Mouse (Mus musculus): ENCODE measurements around the gene Gm20388. TPM values are rescaled to one million over a fixed set of nuclear protein-coding genes. Genes with fewer than 3 reads are reported as not detected.

Gm20388 gene
- polyA plus RNA-seq, 1 experiment from 2014 or later: 3.6 TPM

DNA sequence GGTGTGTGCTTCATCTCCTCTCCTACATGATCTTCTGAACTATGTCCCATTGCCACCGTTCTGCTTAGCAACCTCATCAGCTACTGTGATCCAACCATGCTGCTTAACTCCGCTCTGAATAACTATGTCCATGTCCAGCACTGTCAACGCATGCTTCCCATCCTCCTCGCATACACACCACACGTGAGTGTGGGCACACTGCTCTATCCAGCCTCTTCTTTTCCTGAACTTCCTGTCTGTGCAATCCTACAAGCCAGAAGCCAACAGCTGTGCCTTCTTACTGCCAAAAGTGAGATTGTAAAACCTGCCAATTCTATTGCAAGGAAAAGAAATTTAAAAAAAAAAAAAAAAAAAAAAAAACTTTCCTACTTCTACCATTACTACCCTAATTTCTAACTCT lies 3071.0 kb downstream of the Gm20388 start:
- WGBS: 88% methylated on average over 5 of the region's 5 CpGs

GRCm38 (mm10) chr8:122983178-122983942 lies 3072.7 kb downstream of the Gm20388 start:
- Histone ChIP-seq H3K27me3 (replicated peaks; ENCODE audit: low read depth, poor library complexity, severe bottlenecking) (no peaks in the 10 kb centered on the region), H3K27ac (replicated peaks) (no peak overlapping the region), H3K4me3 (no peak overlapping the region), H3K36me3 (replicated peaks) (no peaks in the 10 kb centered on the region), H3K4me1 (peaks cover 18% of the 10 kb centered on the region), H3K9me3 (no peaks in the 10 kb centered on the region)
- no peak for DNase-seq (ENCODE audit: low spot score)
- 94% methylated on average over 19 of the region's 19 CpGs for WGBS

More for the DNA sequence above, 3071.0 kb downstream of the Gm20388 start:
- Histone ChIP-seq H3K36me3 (replicated peaks) (no peaks in the 10 kb centered on the region), H3K4me1 (peaks cover 14% of the 10 kb centered on the region), H3K9me3 (no peaks in the 10 kb centered on the region), H3K4me3 (no peak overlapping the region), H3K27ac (replicated peaks) (no peak overlapping the region), H3K27me3 (replicated peaks; ENCODE audit: low read depth, poor library complexity, severe bottlenecking) (no peaks in the 10 kb centered on the region)
- DNase-seq (ENCODE audit: low spot score): no peak

GRCm38 (mm10) chr8:122984175-122984574 lies 3073.5 kb downstream of the Gm20388 start:
- no peak overlapping the region for H3K4me3 ChIP-seq
- WGBS: 90% methylated on average over 3 of the region's 3 CpGs
- no peaks in the 10 kb centered on the region for H3K27me3 ChIP-seq (replicated peaks; ENCODE audit: low read depth, poor library complexity, severe bottlenecking)
- H3K4me1 ChIP-seq: peaks cover 18% of the 10 kb centered on the region
- H3K27ac ChIP-seq (replicated peaks): no peak overlapping the region
- no peak for DNase-seq (ENCODE audit: low spot score)
- H3K36me3 ChIP-seq (replicated peaks): no peaks in the 10 kb centered on the region
- no peaks in the 10 kb centered on the region for H3K9me3 ChIP-seq

DNA sequence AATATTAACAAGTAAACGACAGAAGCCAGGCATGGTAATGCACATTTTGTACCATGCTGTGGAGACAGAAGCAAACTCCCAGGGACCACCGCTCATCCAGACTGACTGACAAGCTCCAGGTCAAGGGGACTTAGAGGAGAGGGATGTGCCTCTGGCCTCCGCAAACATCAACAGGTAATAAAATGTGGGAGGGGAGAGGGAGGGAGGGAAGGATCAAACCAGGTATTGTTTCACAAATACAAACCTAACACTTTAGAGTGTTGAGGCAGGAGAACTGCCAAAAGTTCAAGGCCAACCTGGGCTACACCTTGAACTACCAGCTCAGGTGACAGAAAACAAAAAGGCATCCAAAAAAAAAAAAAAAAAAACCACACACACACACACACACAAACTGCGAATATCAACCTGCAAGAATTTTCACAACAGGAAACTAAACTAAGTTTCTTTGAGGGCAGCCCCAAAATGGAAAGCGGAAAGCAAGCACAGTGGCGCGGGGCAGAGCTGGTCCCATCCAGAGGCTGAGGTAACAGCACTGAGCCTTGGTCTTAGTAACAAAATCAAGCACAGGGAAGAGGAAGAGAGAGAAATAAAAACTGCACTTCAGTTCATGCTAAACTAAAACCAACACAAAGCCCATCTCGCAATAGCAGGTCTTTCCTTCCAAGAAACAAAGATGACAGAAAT lies 3076.0 kb downstream of the Gm20388 start:
- Histone ChIP-seq H3K36me3 (replicated peaks) (no peaks in the 10 kb centered on the region), H3K4me3 (no peak overlapping the region), H3K9me3 (no peaks in the 10 kb centered on the region), H3K27me3 (replicated peaks; ENCODE audit: low read depth, poor library complexity, severe bottlenecking) (no peaks in the 10 kb centered on the region), H3K4me1 (peaks cover 11% of the 10 kb centered on the region), H3K27ac (replicated peaks) (no peak overlapping the region)
- no peak for DNase-seq (ENCODE audit: low spot score)
- 91% methylated on average over 8 of the region's 8 CpGs for WGBS

- Histone ChIP-seq H3K36me3 (replicated peaks) (no peaks in the 10 kb centered on the region), H3K27me3 (replicated peaks; ENCODE audit: low read depth, poor library complexity, severe bottlenecking) (no peaks in the 10 kb centered on the region), H3K4me1 (peaks cover 17% of the 10 kb centered on the region), H3K4me3 (no peak overlapping the region), H3K27ac (replicated peaks) (no peak overlapping the region), H3K9me3 (no peaks in the 10 kb centered on the region)
- no peak for DNase-seq (ENCODE audit: low spot score)
- 72% methylated on average over 2 of the region's 2 CpGs for WGBS
Measured at GRCm38 (mm10) chr8:122987255-122987654, 3076.6 kb downstream of the Gm20388 start.

- H3K4me3 ChIP-seq: no peak overlapping the region
- H3K36me3 ChIP-seq (replicated peaks): no peaks in the 10 kb centered on the region
- no peak for DNase-seq (ENCODE audit: low spot score)
- peaks cover 22% of the 10 kb centered on the region for H3K4me1 ChIP-seq
- no peak overlapping the region for H3K27ac ChIP-seq (replicated peaks)
- WGBS: 89% methylated on average over 3 of the region's 3 CpGs
- no peaks in the 10 kb centered on the region for H3K27me3 ChIP-seq (replicated peaks; ENCODE audit: low read depth, poor library complexity, severe bottlenecking)
- no peaks in the 10 kb centered on the region for H3K9me3 ChIP-seq
Measured at GRCm38 (mm10) chr8:122988955-122989354, 3078.3 kb downstream of the Gm20388 start.

GRCm38 (mm10) chr8:122989976-122990375 lies 3079.3 kb downstream of the Gm20388 start:
- DNase-seq (ENCODE audit: low spot score): no peak
- no peaks in the 10 kb centered on the region for H3K9me3 ChIP-seq
- H3K4me1 ChIP-seq: peaks cover 22% of the 10 kb centered on the region
- no peak overlapping the region for H3K27ac ChIP-seq (replicated peaks)
- no peak overlapping the region for H3K4me3 ChIP-seq
- H3K36me3 ChIP-seq (replicated peaks): no peaks in the 10 kb centered on the region
- 89% methylated on average over 2 of the region's 2 CpGs for WGBS
- no peaks in the 10 kb centered on the region for H3K27me3 ChIP-seq (replicated peaks; ENCODE audit: low read depth, poor library complexity, severe bottlenecking)

DNA sequence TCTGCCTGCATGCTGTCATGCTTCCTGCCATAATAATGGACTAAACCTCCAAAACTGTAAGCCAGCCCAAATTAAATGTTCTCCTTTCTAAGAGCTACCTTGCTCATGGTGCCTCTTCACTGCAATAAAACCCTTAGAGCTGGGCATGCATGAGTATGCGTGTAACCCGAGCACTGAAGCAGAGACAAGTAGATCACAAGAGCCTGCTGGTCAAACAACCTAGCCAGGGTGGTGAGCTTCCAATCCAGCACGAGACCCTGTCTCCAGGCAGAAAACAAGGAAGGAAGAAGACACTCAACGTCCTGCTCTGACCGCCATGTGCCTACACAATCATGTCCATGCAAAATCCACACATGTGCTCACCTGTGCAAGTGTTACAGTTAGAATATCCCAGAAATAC lies 3080.7 kb downstream of the Gm20388 start:
- no peak for DNase-seq (ENCODE audit: low spot score)
- no peaks in the 10 kb centered on the region for H3K27me3 ChIP-seq (replicated peaks; ENCODE audit: low read depth, poor library complexity, severe bottlenecking)
- no peaks in the 10 kb centered on the region for H3K9me3 ChIP-seq
- H3K36me3 ChIP-seq (replicated peaks): peaks cover 4% of the 10 kb centered on the region; the same call in 1 of the 2 replicates
- WGBS: 86% methylated on average over 5 of the region's 5 CpGs
- H3K4me3 ChIP-seq: no peak overlapping the region
- no peak overlapping the region for H3K27ac ChIP-seq (replicated peaks)
- H3K4me1 ChIP-seq: peaks cover 19% of the 10 kb centered on the region

DNA sequence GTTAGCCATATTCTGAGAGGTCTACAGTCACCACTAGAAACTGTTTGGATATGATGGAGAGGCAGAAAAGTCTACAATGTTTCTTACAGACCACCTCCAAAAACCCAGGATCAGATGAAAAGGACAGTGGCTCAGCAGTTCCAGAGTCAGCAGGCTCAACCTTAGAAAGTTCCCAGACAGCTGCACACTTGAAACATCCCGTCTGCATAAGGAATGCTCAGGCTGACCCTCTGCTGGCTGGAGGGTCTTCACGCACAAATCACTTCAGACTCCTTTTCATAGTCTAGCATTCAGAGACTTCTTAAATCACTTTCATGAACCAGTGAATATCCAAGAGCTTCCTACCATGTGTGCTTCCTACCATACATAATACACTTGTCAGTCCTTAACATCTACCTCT lies 3081.7 kb downstream of the Gm20388 start:
- peaks cover 17% of the 10 kb centered on the region for H3K4me1 ChIP-seq
- 72% methylated on average over 2 of the region's 2 CpGs for WGBS
- no peak overlapping the region for H3K4me3 ChIP-seq
- H3K36me3 ChIP-seq (replicated peaks): peaks cover 11% of the 10 kb centered on the region
- no peaks in the 10 kb centered on the region for H3K27me3 ChIP-seq (replicated peaks; ENCODE audit: low read depth, poor library complexity, severe bottlenecking)
- H3K27ac ChIP-seq (replicated peaks): no peak overlapping the region
- no peak for DNase-seq (ENCODE audit: low spot score)
- H3K9me3 ChIP-seq: no peaks in the 10 kb centered on the region

DNA sequence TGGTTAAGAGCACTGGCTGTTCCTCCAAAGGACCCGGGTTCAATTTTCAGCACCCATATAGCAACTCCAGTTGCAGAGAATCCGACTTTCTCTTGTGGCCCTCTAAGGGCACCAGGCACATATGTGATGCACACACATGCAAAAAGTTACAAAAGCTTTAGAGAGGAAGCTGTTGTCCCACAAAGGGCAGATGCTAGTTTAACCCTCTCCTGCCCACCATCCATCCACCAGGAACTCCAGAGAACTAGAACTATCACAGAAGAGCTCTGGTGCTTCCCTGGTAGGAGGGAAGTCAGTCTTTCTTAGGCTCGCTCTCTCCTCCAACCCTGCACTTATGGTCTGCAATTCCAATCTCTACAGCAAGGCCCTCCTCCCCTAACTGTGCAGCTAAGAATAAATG lies 3082.4 kb downstream of the Gm20388 start:
- Histone ChIP-seq H3K4me3 (no peak overlapping the region), H3K9me3 (no peaks in the 10 kb centered on the region), H3K4me1 (peaks cover 15% of the 10 kb centered on the region), H3K27me3 (replicated peaks; ENCODE audit: low read depth, poor library complexity, severe bottlenecking) (no peaks in the 10 kb centered on the region), H3K27ac (replicated peaks) (no peak overlapping the region), H3K36me3 (replicated peaks) (peaks cover 11% of the 10 kb centered on the region)
- 84% methylated on average over 3 of the region's 3 CpGs for WGBS
- no peak for DNase-seq (ENCODE audit: low spot score)

DNA sequence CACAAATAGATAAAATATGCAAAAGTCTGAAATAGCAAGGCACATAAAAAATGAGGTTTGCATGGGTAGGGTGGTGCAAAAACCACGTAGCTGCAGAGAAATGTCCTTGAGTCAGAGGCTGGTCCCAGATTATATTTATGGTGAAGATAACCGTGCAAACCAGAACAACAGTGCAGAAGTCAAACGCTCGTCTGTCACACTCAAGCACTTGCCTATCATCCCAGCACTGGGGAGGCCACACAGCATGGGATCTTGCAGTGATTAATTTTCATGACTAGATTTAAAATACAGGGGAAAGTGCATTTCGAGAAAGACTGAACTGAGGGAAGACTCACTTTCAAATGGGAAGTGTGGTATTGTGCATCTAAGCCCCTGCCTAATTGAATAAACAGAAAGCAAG lies 3083.1 kb downstream of the Gm20388 start:
- H3K9me3 ChIP-seq: no peaks in the 10 kb centered on the region
- peaks cover 15% of the 10 kb centered on the region for H3K4me1 ChIP-seq
- no peak overlapping the region for H3K27ac ChIP-seq (replicated peaks)
- H3K27me3 ChIP-seq (replicated peaks; ENCODE audit: low read depth, poor library complexity, severe bottlenecking): no peaks in the 10 kb centered on the region
- no peak for DNase-seq (ENCODE audit: low spot score)
- H3K4me3 ChIP-seq: no peak overlapping the region
- peaks cover 11% of the 10 kb centered on the region for H3K36me3 ChIP-seq (replicated peaks)
- 84% methylated on average over 5 of the region's 5 CpGs for WGBS

- Histone ChIP-seq H3K4me3 (no peak overlapping the region), H3K27me3 (replicated peaks; ENCODE audit: low read depth, poor library complexity, severe bottlenecking) (no peaks in the 10 kb centered on the region), H3K9me3 (no peaks in the 10 kb centered on the region), H3K4me1 (peaks cover 12% of the 10 kb centered on the region; the same call in 1 of the 2 replicates), H3K27ac (replicated peaks) (no peak overlapping the region), H3K36me3 (replicated peaks) (peaks cover 11% of the 10 kb centered on the region)
- WGBS: 84% methylated on average over 4 of the region's 4 CpGs
- DNase-seq (ENCODE audit: low spot score): no peak
Measured at GRCm38 (mm10) chr8:122997963-122998362, 3087.3 kb downstream of the Gm20388 start.

DNA sequence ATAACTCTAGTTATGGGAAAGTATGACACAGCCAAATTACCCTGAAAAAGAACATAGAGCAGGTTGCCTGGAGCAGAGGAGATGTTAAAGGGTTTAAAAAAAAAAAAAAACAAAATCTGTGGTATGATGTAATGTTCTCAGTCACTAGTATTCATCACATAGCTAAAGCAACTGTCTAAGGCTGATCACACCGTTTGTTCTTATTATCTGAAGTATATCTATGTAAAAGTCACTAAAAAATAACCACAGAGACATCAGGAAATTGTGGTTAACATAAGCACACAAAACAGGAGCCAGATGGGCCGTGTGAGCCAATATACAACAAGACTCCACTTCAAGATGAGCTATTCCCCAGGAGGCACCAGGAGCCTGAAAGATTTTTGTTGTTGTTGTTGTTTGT lies 3089.7 kb downstream of the Gm20388 start:
- no peak for DNase-seq (ENCODE audit: low spot score)
- 84% methylated on average over 2 of the region's 2 CpGs for WGBS
- no peak overlapping the region for H3K4me3 ChIP-seq
- H3K9me3 ChIP-seq: no peaks in the 10 kb centered on the region
- H3K4me1 ChIP-seq: peaks cover 25% of the 10 kb centered on the region
- H3K36me3 ChIP-seq (replicated peaks): peaks cover 11% of the 10 kb centered on the region
- H3K27me3 ChIP-seq (replicated peaks; ENCODE audit: low read depth, poor library complexity, severe bottlenecking): no peaks in the 10 kb centered on the region
- no peak overlapping the region for H3K27ac ChIP-seq (replicated peaks)

All from embryonic facial prominence, embryonic 10.5 days (tissue).